Mouse (Mus musculus) cerebellum, adult 9-11 months (tissue): ENCODE data around the gene Gramd4.
"Not testable (repeated sequence)": the region's sequence is repeated elsewhere in the genome, so short reads cannot be mapped to it uniquely, and the experiment has no call there.

Experiments
- DNase-seq: peaks from one replicate; pipeline ENCODE4 v3.0.0; 2022

Gramd4 gene

DNA sequence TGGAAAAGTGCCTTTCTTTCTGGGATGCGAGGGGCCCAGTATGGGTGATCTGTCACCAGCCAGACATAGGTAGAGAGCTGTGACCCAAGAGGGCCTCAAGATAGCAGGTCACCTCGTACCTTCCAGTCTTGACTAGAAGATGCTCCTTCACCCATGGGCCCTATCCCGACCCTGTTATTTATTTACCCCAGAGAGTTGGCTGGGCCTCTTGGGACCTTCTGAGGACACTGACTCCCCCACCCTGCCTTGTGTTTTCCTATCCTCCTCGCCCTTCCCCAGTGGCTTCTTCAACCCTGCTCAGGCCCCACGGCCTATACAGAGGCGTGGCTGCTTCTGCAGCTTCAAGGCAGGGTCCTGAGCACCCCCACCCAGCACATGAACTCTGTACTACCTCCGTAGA, 61.7 kb downstream of the Gramd4 start:
- DNase-seq: no peak

GRCm38 (mm10) chr15:86122261-86122949, 64.9 kb downstream of the Gramd4 start:
- DNase-seq: peak; percentile 89

GRCm38 (mm10) chr15:86123409-86123808, 65.9 kb downstream of the Gramd4 start:
- DNase-seq: no peak

DNA sequence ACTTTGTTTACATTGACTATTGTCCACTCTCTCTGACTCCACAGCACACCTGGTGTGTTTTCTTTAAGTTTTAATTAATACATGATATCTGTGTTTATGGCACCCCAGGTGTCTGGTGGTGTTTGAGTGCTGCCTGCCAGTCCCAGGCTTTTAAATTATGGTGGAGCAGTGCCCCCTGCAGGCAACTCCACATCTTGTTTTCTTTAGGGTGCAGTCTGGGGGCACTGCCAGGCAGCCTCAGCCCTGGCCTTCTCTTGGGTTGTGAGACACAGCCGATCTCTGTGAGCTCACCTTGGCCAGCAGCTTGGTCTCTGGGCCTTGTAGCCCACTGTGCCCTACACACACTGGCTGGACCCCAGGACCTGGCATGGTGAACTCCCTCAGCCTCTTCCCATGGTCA, 66.9 kb downstream of the Gramd4 start:
- DNase-seq: peak; percentile 81

- DNase-seq: no peak
Measured at GRCm38 (mm10) chr15:86129036-86129435, 71.5 kb downstream of the Gramd4 start.

DNA sequence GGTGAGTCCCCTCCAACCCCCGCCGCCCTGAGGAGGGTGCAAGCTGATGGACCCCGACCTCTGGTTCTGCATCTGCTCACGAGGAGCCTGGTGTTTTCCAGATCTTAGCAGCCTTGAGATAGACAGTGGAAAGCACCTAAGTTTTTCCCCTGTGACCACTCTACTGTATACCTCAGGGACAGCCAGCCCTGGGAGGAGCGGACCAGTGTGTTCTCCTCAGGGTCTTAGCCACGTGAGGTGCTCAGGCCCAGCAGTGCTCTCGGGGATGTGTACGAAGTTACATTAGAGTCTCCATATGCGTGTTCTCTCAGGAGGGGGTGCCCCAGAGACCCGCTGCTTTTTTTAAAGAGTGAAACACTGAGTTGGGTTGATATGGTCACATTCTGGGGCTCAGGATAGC, 73.2 kb downstream of the Gramd4 start:
- no peak for DNase-seq

DNA sequence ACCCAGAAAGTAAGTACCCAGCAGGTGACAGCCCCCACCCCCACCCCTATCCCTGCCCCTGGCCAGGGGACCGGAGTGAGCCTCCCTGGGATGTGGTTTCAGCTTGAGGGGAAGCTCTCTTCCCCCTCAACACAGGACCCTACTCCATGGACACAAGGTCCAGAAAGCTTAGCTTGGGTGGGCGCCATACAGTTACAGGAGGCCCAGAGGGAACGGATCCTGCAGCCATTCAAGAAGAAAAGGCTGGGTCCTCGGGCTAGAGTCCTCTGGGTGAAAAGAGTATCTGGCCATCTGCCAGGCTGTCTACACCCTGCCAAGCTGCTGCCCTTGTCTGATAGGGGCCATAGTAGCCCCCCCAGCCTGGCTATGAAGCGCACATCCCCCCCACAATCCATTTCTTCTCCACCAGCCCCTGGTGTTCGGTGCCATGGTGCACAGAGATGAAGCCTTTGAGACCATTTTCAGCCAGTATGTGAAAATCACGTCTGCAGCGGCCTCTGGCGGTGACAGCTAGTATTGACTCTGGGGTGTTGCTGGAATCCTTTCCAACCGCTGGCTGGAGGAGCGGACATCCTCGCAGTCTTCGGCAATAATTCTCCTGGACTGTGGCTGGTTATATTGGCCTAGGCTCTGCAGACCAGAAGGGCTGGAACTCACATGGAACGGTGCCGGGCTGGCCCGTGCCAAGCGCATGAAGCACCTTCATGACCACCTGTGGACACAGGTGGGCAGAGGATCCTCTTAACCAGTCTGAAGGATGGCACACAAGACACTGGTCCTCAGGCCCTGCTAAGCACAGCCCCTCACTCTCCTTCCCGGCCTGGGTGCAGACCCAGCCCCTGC, 77.7 kb downstream of the Gramd4 start:
- DNase-seq: peak; percentile 79

GRCm38 (mm10) chr15:86137638-86138037, 80.1 kb downstream of the Gramd4 start:
- no peak for DNase-seq

GRCm38 (mm10) chr15:86140323-86140722, 82.8 kb downstream of the Gramd4 start:
- DNase-seq: peak; percentile 52

DNA sequence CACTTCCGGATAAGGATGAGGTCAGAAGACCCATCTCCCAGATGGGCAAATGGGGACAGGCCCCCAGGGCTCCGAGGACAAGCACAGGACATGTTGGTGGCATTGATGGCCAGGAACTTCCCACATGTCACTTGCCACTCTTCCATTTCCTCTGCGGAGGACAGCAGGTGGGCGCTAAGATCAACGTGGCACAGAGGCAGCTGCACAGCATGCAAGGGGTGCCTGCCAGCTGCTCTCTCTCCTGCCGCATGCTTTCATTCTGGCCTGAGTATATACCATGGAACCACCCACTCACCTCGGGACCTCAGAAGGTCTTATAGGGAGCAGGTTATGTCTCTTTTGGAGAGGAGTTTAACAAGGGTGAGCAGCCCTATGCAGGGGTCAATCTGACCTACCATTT, 87.1 kb downstream of the Gramd4 start:
- DNase-seq: no peak

- DNase-seq: no peak
Measured at GRCm38 (mm10) chr15:86145046-86145445, 87.6 kb downstream of the Gramd4 start.

DNA sequence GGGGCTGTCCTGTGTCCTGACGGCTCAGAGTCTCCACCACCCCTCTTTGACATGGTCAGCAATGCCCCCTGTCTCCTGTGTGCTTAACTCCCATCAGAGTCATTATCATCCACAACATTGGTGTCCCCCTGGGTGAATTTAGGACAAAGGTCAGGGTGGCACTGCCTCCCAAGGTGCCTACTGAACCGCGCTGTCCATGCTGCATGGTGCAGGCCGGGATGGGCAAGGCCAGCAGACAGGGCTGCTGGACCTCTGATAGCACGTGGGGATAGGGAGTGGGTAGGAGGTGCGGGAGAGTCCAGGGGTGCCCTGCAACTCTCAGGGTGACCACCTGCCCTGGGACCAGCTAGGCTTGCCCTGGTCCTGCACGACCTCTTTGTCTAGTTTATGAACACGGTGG, 89.4 kb downstream of the Gramd4 start:
- no peak for DNase-seq

DNA sequence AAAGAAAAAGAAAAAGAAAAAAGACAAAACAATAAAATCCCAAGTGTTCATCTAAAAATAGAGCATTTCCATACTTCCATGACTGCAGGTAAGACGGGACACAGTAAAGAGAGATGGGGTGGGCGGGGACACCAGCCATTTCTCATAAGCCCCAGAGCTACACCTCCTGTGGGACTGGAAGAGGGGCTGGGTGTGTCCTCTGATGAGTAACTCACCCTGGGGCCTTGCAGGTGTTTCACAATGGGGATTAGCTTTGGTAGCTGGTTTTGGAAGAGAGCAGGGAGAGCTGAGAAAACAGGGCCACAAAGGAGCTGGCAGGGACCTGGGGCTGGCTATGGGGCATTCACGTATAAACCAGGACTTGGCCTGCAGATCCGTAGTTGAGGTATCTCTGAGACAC, 93.1 kb downstream of the Gramd4 start:
- no peak for DNase-seq

GRCm38 (mm10) chr15:86153481-86153960, 96.0 kb downstream of the Gramd4 start:
- DNase-seq: no peak

- DNase-seq: no peak
Measured at GRCm38 (mm10) chr15:86156492-86156891, 99.0 kb downstream of the Gramd4 start.

GRCm38 (mm10) chr15:86159093-86159492, 101.6 kb downstream of the Gramd4 start:
- no peak for DNase-seq

DNA sequence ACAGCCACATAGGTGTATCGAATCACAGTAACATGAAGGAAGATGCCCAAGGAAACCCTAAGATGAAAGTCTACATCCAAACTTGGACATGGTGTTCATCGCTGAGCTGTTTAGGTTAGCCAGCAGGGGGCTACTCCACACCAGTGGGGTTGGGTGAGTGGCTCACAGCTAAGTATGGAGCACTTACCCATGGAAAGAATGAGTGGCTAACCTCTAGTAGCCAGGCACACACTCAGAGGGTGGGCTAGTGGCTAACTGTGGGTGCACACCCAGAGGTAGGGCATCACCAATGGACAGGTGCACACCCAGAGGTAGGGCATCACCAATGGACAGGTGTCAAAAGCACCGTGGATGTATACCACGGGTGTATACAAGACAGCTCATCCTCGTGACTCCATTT, 102.2 kb downstream of the Gramd4 start:
- DNase-seq: no peak

- DNase-seq: no peak
Measured at GRCm38 (mm10) chr15:86160906-86161305, 103.4 kb downstream of the Gramd4 start.

- not testable (repeated sequence) for DNase-seq
Measured at GRCm38 (mm10) chr15:86161800-86162199, 104.3 kb downstream of the Gramd4 start.

DNA sequence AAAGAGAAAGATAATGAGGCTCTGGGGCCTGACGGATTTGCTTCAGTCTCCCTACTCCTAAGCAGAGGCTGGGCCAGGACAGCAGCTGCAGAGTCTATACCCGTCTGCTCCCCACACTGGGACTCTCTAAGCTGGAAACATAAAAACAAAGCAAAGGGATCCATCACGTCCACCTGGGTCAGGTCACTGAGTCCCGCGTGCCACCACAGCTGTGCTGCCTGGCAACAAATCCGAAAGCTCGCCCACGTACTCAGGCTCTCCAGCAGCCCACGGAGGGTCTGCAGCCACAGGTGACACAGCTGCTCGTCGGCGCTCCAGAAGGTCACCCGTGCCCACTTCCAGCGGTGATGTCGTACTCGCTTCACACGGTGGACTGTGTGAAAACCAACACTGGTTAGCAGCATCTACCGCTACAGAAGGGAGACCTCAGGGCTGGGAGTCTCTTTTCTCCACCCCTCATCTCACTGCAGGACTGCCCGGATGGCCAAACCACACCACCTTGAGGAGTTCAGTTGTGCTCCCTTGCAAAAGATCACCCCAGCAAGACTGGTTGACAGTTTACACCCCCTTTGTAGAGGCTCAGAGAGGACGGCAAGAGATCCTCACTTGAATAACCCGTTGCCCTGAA, 107.3 kb downstream of the Gramd4 start:
- no peak for DNase-seq

DNA sequence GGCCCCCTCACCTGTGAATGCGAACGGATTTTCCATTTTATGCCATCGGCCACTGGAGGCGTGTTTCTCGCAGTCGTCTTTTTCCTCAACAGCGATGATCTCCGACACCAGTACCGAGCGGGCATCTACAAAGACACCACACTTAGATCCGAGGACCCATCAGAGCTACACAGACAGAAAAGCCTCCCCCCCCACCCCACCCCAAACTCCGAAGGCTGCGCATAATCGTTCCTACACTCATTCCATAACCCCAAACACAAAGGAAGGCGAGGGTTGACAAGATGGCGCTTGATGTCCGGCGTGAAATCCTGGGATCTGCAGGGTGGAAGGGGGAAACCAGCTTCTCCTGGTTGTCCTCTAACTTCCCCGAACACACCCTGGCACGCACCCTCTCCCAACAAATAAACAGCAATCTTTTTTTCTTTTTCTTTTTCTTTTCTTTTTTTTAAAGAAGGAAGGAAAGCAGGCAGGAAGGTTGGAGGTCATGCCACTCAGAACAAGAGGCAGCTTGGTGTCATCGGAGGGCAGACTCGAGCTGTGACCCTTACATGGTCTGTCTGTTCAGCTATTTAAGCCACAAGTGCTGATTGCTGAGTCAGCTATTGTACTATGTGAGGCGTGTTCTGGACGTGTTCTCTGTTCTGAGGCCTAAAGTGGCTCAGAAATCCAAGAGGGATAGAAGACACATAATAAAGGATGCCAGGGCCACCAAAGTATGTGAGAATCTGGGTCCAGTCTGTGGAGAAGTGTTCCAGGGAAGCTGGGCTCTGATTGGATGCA, 108.5 kb downstream of the Gramd4 start:
- DNase-seq: no peak

- peak; percentile 92 for DNase-seq
Measured at GRCm38 (mm10) chr15:86167032-86167655, 109.6 kb downstream of the Gramd4 start.
